Mouse (Mus musculus) erythroid progenitor cell, adult 5-6 weeks (primary cell): Measurements from ENCODE around the gene Nf1. TPM values are rescaled to one million over a fixed set of nuclear protein-coding genes. Genes with fewer than 3 reads are reported as not detected.

ENCODE experiments used
- ATAC-seq: replicated peaks from 2 replicates; pipeline ENCODE4 v1.8.0; 2016; ENCODE audit warnings: moderate number of reproducible peaks, mild to moderate bottlenecking, moderate TSS enrichment, inconsistent platforms; ENCODE audit not compliant: poor library complexity, low FRiP score, severe bottlenecking
- total RNA-seq, 2 experiments: library from RNA; stranded (forward) in 1 of 2; stranded (reverse) in 1 of 2; fragments of 150-400 nt in 1 of 2; fragments of 186-747, 209-891 nt in 1 of 2; gene quantifications; 2 replicates each; pipeline versions ENCODE4 v1.2.3 to v1.2.4; 2015 to 2017; ENCODE audit warnings: low replicate concordance in 2 of 2

Gene Nf1
- total RNA-seq, 2 experiments from 2014 or later, result 5.7 to 6.3 TPM

DNA sequence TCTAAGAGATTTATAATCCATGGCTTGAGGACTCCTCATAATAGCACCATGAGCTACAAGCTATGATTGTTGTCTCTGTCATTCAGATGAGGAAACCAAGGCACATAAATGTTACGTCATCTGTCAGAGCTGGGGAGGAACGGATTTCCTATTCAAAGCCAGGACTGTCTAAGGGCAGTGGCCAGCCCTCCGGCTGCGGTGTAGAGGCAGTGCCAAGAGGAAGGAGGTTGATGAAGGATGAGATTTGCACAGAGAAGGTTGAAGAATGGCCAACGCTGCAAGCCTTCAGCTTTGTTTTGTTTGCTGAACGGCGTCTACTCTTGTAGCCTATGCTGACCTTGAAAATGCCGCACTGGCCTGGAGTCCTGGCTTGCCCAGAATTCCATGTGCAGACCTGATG lies 13.8 kb upstream of the Nf1 start:
- no peak for ATAC-seq

DNA sequence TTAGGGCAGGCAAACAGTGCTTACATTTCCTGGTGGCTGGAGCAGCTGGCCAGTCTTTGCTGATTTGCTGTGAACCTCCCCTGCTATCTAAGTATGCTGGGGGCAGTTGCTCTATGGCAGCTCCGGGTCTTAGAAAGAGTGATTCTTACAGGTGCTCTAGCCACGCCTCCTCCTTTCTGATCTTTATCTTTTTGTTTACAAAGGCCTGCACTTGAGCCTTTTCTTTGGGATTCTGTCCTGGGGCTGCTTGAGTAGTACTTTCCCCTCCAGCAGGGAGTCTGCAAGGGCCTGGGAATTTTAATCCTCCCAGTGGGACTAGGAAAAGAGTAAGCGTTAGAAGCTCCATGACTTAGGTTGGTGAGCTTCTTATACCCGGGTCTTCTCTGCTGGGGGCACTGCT lies 12.4 kb upstream of the Nf1 start:
- no peak for ATAC-seq

DNA sequence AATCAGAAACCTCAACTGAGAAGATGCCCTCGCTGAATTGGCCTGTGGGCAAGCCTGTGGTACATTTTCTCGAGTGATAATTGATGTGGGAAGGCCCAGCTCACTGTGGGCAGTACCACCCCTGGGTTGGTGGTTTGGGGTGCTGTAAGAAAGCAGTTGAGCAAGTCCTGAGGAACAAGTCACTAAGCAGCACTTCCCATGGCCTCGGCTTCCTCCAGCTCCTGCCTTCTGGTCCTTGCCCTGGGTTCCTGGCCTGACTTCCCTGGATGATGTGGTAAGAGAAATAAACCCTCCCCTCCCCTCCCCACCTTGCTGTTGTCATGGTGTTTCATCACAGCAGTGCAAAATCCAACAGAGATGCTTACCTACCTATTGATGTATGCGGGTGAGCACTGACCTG lies 11.4 kb upstream of the Nf1 start:
- no peak for ATAC-seq

DNA sequence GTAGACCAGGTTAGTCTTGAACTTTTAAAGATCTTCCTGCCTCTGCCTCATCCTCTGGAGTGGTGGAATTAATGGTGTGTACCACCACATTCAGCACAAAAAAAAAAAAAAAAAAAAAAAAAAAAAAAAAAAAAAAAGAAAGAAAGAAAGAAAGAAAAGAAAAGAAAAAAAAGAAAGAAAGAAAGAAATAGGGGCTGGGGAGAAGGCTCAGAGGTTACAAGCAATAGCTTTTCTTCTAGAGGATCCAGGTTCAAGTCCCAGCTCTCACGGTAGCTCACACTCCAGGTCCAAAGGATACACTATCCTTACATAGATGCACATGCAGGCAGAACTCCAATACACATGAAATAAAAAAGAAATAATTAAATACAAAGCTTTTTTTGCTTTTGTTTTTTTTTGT lies 9.9 kb upstream of the Nf1 start:
- ATAC-seq, result no peak

DNA sequence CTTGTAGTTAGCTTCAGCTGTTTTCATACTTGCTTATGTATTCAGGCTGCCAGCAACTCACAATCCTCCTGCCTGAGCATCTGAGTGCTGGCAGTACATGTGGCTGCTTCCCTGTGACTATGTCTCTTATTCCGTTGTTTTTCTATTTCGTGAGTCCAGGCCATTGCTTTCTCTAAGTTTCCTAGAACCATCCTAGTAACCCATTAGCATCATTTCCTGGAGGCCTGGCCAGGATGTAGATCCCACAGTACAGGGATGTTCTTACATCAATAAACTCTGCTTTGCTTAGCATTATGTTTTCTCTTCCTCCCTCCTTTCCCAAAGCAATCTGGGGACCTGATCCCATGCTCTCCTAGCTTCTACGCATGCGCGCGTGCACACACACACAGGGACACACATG lies 4.4 kb upstream of the Nf1 start:
- no peak for ATAC-seq

DNA sequence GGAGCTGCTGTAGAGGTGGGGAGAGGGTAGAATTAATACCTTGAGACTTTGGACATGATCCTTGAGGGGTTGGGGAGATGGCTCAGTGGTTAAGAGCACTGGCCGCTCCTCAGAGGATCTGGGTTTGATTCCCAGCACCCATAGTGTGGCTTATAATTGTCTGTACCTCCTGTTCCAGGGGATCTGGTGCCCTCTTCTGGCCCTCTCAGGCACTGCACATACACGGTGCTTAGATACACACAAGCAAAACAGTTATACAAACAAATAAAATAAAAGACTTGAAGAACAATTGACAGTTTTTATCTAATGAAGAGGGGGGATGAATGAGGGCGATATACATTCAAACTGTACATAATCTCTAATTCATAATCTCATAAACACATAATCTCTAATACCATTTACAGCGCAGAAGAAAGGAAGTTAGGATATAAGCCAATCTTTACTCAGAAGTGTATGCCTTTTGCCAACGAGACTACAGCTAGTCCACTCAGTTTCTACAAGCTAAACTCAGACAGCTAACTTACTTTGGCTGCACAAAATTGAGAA lies 2.7 kb upstream of the Nf1 start:
- ATAC-seq, result no peak

DNA sequence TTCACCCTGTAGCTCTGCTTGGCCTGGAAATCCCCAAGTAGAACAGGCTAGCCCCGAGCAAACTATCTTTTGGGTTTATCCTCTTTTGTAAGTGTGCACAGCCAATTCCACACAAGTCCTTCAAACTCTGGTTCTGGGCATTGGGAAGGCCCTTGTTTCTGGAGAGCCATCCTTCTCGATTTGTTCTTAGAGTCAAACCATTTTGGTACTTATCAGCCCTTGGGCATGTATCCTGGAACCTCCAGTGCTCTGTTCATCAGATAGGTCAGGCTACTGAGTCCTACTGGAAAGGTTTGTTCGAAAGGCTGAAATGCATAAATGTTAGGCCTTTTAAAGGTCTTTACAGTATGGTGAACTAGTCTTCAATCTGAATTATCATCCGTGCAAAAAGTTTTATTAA lies 872 bp upstream of the Nf1 start:
- no peak for ATAC-seq

DNA sequence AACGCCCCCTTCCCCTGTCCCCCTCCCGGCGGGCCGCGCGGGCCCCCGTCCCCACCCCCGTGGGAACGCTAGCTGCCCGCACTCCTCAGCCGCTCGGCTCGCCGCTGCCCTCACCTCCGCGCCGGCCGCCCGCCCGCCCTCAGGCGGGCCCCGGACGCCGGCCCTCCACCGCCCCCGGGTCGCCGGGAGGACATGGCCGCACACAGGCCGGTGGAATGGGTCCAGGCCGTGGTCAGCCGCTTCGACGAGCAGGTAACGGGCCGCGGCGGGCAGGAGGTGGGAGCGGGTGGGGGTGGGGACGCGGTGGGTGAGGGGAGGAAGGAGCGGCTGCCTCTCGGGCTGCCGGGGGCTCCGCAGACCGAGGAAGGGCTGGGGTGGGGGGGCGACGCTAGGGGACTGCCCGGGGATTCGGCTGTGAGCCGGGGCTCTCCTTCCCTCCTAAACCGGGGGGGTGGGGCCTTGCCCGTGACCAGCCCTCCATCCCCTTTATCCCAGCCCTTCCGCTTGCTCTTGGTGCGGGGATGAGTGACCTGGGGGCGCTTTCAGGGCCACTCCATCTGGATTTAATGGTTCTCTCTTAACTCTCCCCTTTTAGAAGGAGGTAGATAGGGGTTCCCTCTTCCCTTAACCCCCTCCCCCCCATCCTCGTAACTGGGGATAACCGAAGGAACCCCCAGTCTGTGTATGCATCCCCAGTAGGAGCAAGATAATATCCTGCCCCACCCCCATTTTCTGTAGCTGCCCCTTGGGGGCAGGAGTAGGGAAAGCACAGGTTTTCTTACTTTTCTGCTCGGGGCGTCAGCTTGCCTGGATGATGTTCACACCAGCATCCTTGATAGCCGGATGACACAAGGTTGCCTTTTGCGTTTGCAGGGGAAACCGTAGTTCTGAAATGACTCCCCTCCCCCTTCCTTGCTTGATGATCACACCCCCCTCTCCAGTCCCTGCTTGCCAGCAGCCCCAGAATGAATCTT lies 602 bp downstream of the Nf1 start:
- ATAC-seq, result no peak

DNA sequence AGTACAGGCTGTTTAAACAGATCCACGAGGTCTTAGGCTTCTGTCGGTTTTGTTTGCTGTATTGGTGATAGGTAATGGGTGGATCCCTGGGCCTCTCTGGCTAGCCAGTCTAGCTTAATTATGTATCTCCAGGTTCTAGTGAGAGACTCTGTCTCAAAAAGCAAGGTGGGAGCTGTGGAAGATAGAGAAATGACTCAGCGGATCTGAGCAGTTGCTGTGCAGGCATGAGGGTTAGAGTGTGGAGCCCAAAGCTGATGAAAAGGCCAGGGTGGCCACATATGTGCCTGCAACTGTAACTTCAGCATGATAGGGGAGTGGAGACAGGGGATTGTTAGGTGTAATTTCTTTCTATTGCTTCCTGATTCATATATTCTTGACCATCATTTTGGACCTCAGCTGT lies 17.5 kb downstream of the Nf1 start:
- ATAC-seq, result no peak

DNA sequence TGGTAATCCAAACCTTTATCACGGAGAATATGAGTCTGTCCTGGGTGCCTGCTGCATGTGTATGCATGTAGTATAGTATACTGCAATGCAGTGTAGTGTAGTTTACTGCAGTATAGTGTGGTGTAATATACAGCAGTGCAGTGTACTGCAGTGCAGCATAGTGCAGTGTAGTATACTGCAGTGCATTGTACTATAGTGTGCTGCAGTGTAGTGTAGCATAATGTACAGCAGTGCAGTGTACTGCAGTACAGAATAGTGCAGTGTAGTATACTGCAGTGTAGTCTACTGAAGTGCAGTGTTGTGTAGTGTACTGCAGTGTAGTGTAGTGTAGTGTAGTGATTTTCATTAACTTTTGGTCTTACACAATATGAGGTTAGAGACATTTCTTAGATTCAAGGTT lies 17.9 kb downstream of the Nf1 start:
- 0 out of 2 replicates have a peak, but pooled peaks have one; percentile 10 for ATAC-seq

DNA sequence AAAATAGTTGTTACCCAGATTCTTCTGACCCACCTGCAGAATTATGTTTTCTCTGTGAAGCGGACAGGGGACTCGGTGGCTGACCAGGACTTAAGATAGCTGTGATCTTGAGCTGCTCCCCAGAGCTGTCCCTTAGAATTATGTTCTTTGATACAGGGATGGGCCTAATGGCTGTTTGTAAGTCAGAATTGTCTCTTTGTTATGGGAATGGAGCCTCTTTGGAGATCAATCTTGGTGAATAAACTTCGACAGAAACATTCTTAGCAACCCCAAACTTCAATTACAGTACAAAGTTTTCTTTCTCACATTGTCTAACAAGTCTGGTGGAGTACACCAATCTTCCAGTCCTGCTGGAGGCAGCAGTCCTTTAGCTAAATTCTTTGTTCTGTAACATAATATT lies 25.5 kb downstream of the Nf1 start:
- ATAC-seq, result no peak

DNA sequence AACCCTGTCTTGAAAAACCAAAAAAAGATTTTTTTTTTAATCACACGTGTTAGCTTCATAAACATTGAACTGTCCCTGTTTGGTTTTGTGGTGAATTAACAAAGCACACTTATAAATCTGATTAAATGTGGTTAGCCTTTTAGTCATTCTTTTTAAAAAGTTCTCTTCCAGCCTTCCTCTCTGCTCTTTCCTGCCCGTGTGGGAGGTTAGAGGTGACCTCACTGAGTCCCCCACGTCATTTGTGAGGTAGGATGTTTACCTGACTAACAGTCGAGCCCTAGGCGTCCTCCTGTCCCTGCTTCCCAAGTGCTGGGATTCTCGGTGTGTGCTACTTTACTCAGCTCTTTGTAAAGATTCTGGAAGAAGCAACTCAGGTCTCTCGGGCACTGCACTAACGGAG lies 26.8 kb downstream of the Nf1 start:
- ATAC-seq, result no peak

DNA sequence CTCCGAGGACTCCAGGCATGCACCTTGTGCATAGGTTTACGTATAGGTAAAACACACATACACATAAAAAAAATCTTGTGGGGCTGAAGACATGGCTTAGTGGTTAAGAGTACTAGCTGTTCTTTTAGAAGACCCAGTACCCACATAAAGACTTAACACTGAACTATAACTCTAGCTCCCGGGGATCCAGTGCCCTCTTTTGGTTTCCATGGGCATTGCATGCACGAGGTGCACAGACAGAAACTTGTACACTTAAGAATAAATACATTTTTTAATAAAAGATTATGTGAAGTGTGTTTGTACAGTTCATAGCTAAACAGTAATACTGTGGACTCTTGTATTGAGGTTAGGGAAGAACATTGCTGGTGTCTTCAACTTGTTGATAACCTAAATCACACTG lies 33.5 kb downstream of the Nf1 start:
- ATAC-seq, result no peak

DNA sequence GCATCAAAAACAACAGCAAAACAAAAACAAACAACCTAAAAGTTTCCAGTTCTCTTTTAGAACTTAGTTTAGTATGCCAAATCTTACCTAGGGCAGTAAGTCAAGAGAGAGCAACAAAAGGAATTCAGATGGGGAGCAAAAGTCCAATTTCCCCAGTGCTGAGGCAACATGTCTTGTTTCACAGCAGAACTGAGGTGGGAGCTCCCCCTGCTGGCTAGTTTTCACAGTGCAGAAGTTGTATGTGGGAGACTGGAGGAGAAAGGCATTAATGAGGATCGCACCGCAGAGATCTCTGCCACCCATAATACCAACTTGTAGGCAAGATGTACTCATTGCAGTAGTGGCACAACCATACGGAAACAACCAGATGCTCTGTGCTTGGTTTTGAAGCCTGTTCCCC lies 58.8 kb downstream of the Nf1 start:
- ATAC-seq, result peak; percentile 89

DNA sequence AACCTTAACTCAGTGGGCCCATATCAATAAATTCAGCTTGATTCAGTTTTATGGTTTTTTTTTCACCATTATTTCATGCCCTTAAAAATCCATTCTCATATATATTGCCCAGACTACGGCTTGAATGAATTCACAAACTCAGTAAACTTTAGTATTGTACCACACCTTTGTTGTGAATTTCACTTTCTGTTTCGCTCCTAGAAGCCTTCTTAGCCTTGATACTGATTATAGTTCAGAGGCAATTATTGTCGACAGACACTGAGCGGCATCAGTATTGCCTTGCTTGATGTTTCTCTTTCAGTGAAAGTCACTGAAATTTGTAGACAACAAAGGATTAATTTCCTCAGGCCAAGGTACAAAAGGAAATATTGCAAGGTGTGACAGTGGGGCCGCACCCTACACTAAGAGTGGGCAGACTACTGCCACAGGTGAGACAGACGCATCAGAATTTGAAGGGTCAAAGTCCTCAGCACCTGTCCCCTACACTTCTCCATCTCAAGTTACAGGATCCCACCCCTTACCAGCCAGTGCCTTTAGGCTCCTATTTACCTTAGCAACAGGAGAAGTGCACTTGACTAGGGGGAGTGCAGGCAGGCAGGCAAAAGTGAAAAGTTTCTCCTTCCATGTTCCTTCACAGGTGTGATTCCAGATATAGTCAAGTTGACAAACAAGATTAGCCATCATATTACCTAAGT lies 64.3 kb downstream of the Nf1 start:
- ATAC-seq, result no peak

DNA sequence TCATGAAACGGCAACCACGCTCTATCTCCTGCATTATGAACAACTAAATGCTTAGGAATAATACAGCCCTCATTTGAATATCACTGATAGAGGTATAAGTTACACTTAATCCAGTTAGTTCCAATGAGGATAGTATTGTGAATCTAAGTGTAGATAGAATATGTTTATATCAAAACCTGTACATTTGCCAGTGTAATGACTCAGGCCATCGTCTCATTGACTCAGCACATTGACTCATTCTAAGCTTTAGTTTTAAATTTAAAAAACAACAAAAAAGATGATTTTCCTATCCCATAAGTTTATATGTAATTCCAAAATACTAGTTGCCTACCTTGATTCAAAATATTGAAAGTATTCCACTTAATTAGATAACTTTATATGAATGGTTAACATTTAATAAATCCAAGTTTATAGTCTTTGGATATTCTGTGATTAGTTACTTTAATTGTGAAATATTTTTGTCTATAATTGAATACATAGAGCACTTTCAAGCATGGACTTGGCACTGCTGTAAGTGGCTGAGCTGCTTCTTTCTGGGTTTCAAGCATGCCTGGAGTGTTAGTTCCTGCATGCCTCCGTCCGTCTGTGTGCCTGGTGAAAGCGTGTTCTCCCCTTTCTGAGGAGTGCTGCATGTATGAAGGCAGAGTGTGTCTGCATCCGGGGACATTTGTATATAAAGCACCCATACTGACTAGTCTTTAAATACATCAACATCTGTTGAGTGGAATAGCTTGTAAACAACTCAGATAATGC lies 74.4 kb downstream of the Nf1 start:
- no peak for ATAC-seq

DNA sequence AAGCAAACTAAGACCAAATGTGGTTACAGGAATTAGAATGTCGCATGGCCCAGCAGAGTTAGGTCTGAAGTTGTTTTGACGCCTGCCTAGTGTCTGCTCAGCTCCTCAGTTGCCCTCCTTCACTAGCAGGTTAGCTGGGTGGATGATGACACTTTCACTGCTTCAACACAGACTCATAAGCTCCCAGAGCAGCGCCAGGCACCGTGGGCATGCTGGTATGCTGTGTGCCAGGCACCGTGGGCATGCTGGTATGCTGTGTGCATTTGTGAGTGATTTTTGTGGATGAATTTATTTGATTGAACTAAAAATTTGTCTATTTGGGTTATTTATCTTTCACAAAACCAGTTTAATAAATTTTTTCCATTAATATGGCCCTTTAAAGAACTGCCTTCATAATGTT lies 83.0 kb downstream of the Nf1 start:
- ATAC-seq, result no peak

DNA sequence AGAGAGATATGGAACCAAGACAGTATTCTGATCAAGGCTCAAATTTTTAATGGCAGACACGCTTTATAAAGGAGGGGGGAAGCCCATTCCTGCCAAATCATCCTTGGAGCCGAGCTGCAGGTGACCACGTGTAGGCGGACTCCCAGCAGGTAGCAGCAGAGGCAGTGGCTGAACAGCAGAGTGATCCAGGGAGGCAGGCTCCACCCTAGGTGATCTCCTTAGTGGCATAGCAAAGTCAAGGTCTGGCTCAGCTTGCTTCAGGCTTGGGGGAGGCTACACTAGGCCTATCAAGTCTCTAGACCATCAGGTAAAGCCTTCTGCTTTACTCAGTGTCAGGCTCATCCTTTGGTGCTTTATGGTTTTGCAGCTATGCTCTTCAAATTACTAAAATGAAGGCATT lies 87.1 kb downstream of the Nf1 start:
- ATAC-seq, result no peak

DNA sequence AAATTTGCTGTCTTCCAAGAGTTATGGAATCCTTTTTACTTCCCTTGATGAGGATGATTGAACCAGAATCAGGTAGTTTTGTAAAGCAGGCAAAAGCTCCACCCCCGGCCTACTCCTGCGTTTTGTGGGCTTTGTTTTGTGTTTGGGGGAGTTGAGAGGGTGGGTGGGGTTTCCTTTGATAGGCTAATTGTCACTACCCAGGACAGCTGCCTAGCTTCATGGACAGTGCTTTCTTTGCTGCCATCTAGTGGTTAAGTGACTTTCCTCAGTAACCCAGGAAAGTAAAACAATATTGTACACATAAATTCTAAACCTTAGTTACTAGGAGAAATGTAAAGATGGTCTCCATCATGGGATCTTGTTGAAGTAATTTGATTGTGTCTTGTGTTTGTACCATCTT lies 88.1 kb downstream of the Nf1 start:
- peak; percentile 59; the same call in 1 of the 2 replicates for ATAC-seq

DNA sequence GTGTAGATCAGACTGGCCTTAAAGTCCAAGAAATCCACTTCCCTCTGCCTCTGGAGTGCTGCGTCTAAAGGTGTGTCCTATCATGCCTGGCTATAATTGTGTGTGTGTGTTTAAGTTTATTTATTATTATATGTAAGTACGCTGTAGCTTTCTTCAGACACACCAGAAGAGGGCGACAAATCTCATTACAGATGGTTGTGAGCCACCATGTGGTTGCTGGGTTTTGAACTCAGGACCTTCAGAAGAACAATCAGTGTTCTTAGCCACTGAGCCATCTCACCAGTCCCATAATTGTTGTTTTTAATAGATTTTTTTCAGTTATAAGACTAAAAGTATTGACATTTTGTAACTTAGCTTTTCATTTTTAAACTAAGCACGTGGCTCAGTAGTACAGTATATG lies 95.8 kb downstream of the Nf1 start:
- no peak for ATAC-seq
